Mouse (Mus musculus): ENCODE results near the gene Prkar2b. TPM values are rescaled to one million over a fixed set of nuclear protein-coding genes. Genes with fewer than 3 reads are reported as not detected.

Gene Prkar2b
- polyA plus RNA-seq, 1 experiment, result 10.9 TPM

GRCm38 (mm10) chr12:31949759-31950658 is 111.1 kb downstream of the Prkar2b start, which contains the start of gene Hbp1:
Gene Hbp1 (minus strand): TSS chr12:31950535.
- TF ChIP-seq CTCF (IDR thresholded peaks at IDR 0.05; ENCODE audit: borderline replicate concordance, control insufficient read depth, extremely low read depth, insufficient read depth, low read length, poor library complexity), result no peak
- TF ChIP-seq POLR2A (IDR thresholded peaks at IDR 0.05; ENCODE audit: control insufficient read depth, extremely low read depth, insufficient read depth, low read length, poor library complexity), result peak; percentile 75; the same call in 1 of the 2 replicates
- under 1% methylated on average over 71 of the region's 71 CpGs for WGBS
- Histone ChIP-seq H3K36me3 (ENCODE audit: control insufficient read depth, insufficient read depth, low read length) (no peaks in the 10 kb centered on the region), H3K4me3 (ENCODE audit: control insufficient read depth, insufficient read depth, low read length) (peak within 1 kb of the TSS; percentile 56), H3K4me1 (replicated peaks; ENCODE audit: control insufficient read depth, insufficient read depth, low read length) (no peaks in the 10 kb centered on the region; the same call in 1 of the 2 replicates), H3K27me3 (ENCODE audit: control insufficient read depth, insufficient read depth, low read length) (no peaks in the 10 kb centered on the region), H3K27ac (ENCODE audit: control insufficient read depth, insufficient read depth, low read length) (peak within 1 kb of the TSS; percentile 88)
- peak; percentile 98 for DNase-seq

- peak; percentile 74 for DNase-seq
- H3K4me3 ChIP-seq (ENCODE audit: control insufficient read depth, insufficient read depth, low read length), result peak overlapping the region; percentile 56
- no peaks in the 10 kb centered on the region for H3K36me3 ChIP-seq (ENCODE audit: control insufficient read depth, insufficient read depth, low read length)
- H3K27me3 ChIP-seq (ENCODE audit: control insufficient read depth, insufficient read depth, low read length), result no peaks in the 10 kb centered on the region
- H3K4me1 ChIP-seq (replicated peaks; ENCODE audit: control insufficient read depth, insufficient read depth, low read length), result no peaks in the 10 kb centered on the region; the same call in 1 of the 2 replicates
- TF ChIP-seq CTCF (IDR thresholded peaks at IDR 0.05; ENCODE audit: borderline replicate concordance, control insufficient read depth, extremely low read depth, insufficient read depth, low read length, poor library complexity), result 0 out of 2 replicates have a peak, but pooled peaks have one; percentile 41
- no peak; the same call in 1 of the 2 replicates for TF ChIP-seq POLR2A (IDR thresholded peaks at IDR 0.05; ENCODE audit: control insufficient read depth, extremely low read depth, insufficient read depth, low read length, poor library complexity)
- WGBS, result under 1% methylated on average over 58 of the region's 58 CpGs
- peak overlapping the region; percentile 45; the same call in 1 of the 2 replicates for H3K27ac ChIP-seq (ENCODE audit: control insufficient read depth, insufficient read depth, low read length)
Measured at GRCm38 (mm10) chr12:31949193-31949741, 111.8 kb downstream of the Prkar2b start.

GRCm38 (mm10) chr12:31948101-31949000 is 112.7 kb downstream of the Prkar2b start:
- Histone ChIP-seq H3K4me1 (replicated peaks; ENCODE audit: control insufficient read depth, insufficient read depth, low read length) (no peaks in the 10 kb centered on the region; the same call in 1 of the 2 replicates), H3K27me3 (ENCODE audit: control insufficient read depth, insufficient read depth, low read length) (no peaks in the 10 kb centered on the region), H3K36me3 (ENCODE audit: control insufficient read depth, insufficient read depth, low read length) (peaks cover 7% of the 10 kb centered on the region), H3K4me3 (ENCODE audit: control insufficient read depth, insufficient read depth, low read length) (no peak overlapping the region), H3K27ac (ENCODE audit: control insufficient read depth, insufficient read depth, low read length) (no peak overlapping the region)
- no peak for DNase-seq
- TF ChIP-seq CTCF (IDR thresholded peaks at IDR 0.05; ENCODE audit: borderline replicate concordance, control insufficient read depth, extremely low read depth, insufficient read depth, low read length, poor library complexity) (no peak), POLR2A (IDR thresholded peaks at IDR 0.05; ENCODE audit: control insufficient read depth, extremely low read depth, insufficient read depth, low read length, poor library complexity) (no peak)
- WGBS, result 39% methylated on average over 7 of the region's 7 CpGs

- Histone ChIP-seq H3K27ac (ENCODE audit: control insufficient read depth, insufficient read depth, low read length) (no peak overlapping the region), H3K4me1 (replicated peaks; ENCODE audit: control insufficient read depth, insufficient read depth, low read length) (no peaks in the 10 kb centered on the region; the same call in 1 of the 2 replicates), H3K36me3 (ENCODE audit: control insufficient read depth, insufficient read depth, low read length) (peaks cover 15% of the 10 kb centered on the region), H3K27me3 (ENCODE audit: control insufficient read depth, insufficient read depth, low read length) (no peaks in the 10 kb centered on the region), H3K4me3 (ENCODE audit: control insufficient read depth, insufficient read depth, low read length) (no peak overlapping the region)
- 89% methylated on average over 5 of the region's 5 CpGs for WGBS
- DNase-seq, result peak; percentile 55
- TF ChIP-seq POLR2A (IDR thresholded peaks at IDR 0.05; ENCODE audit: control insufficient read depth, extremely low read depth, insufficient read depth, low read length, poor library complexity) (no peak), CTCF (IDR thresholded peaks at IDR 0.05; ENCODE audit: borderline replicate concordance, control insufficient read depth, extremely low read depth, insufficient read depth, low read length, poor library complexity) (no peak)
Measured at GRCm38 (mm10) chr12:31947476-31947875, 113.6 kb downstream of the Prkar2b start.

GRCm38 (mm10) chr12:31944405-31944804 is 116.7 kb downstream of the Prkar2b start:
- WGBS, result 98% methylated on average over 2 of the region's 2 CpGs
- H3K4me1 ChIP-seq (replicated peaks; ENCODE audit: control insufficient read depth, insufficient read depth, low read length), result no peaks in the 10 kb centered on the region
- H3K4me3 ChIP-seq (ENCODE audit: control insufficient read depth, insufficient read depth, low read length), result no peak overlapping the region
- no peak for DNase-seq
- no peaks in the 10 kb centered on the region for H3K27me3 ChIP-seq (ENCODE audit: control insufficient read depth, insufficient read depth, low read length)
- H3K36me3 ChIP-seq (ENCODE audit: control insufficient read depth, insufficient read depth, low read length), result peaks cover 38% of the 10 kb centered on the region
- no peak overlapping the region for H3K27ac ChIP-seq (ENCODE audit: control insufficient read depth, insufficient read depth, low read length)
- no peak for TF ChIP-seq POLR2A (IDR thresholded peaks at IDR 0.05; ENCODE audit: control insufficient read depth, extremely low read depth, insufficient read depth, low read length, poor library complexity)
- no peak for TF ChIP-seq CTCF (IDR thresholded peaks at IDR 0.05; ENCODE audit: borderline replicate concordance, control insufficient read depth, extremely low read depth, insufficient read depth, low read length, poor library complexity)
